In the genomic region with DNA sequence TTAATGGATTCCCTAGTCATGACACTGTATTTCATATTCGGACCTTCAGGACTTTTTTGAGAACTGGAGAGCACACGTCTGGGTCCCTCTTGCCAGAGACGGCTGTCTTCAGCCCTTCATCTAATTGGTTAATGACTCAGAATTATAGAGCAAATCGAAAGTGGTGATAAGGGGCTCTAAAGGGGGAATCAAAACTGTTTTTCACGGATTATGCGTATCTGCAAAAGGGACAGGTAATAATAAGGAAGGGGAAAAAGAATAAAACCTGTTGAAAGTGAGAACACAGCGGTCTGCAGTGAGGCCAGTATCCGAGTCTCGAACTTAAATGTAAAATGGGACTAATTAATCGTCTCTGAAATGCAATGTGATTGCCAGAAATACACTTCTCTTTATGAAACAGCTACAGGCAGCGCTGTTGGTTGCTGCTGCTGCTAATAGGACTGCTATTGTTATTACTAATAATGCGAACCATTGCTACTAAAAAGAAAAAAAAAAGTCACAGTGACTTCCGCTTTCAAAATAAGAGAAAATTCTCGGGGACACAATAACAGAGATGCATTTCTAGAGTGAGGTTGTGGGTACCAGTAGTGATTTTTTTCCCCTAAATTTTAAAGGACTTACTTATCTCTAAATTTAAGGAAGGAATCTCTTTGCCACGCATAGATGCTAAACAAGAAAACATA, we compare ENCODE assay signal across 8 mouse cellular contexts. TPM values are rescaled to one million over a fixed set of nuclear protein-coding genes. Genes with fewer than 3 reads are reported as not detected.
A peak's percentile ranks its signal among the peaks of the same experiment; 100 is the strongest.
DNase-seq lines count a peak whose midpoint lies in the region; ATAC-seq and TF ChIP-seq lines count a peak whose summit lies in the region.

No protein-coding gene starts in this region.

- H3K9ac ChIP-seq in kidney, postnatal 0 days (ENCODE audit: low read depth, low read length), result no peak overlapping the region

- no peak for TF ChIP-seq POLR2A in myocyte (IDR thresholded peaks at IDR 0.05; ENCODE audit: insufficient read length, low read depth)

- no peak overlapping the region for H3K27ac ChIP-seq in kidney, postnatal 0 days

- no peak for TF ChIP-seq CTCF in kidney, postnatal 0 days (IDR thresholded peaks at IDR 0.05; ENCODE audit: low read depth)

- H3K36me3 ChIP-seq in kidney, postnatal 0 days (ENCODE audit: insufficient read depth, low read length), result no peaks in the 10 kb centered on the region
- H3K36me3 ChIP-seq in myocyte (ENCODE audit: control insufficient read depth, insufficient read depth), result no peaks in the 10 kb centered on the region

- no peaks in the 10 kb centered on the region for H3K9me3 ChIP-seq in kidney, postnatal 0 days (replicated peaks; ENCODE audit: low read length)

- peak overlapping the region; percentile 82 for H3K4me2 ChIP-seq in kidney, postnatal 0 days (ENCODE audit: low read length)
- peak overlapping the region; percentile 96 for H3K4me2 ChIP-seq in myocyte (ENCODE audit: low read depth)

- H3K4me1 ChIP-seq in kidney, postnatal 0 days (replicated peaks; ENCODE audit: insufficient read depth, low read length), result no peaks in the 10 kb centered on the region

- no peak for DNase-seq in kidney, postnatal 0 days (ENCODE audit: low spot score)
- DNase-seq in kidney, adult 8-10 months, result no peak
- no peak for DNase-seq in MN1 (ENCODE audit: low spot score)
- no peak for DNase-seq in gastrocnemius, postnatal 4 days (ENCODE audit: low spot score in 2 of 2)
- no peak for DNase-seq in adrenal gland, adult 2 months

- no peak for ATAC-seq in kidney, postnatal 0 days (replicated peaks; ENCODE audit: low FRiP score, low read depth)
- peak; percentile 22; the same call in 1 of the 2 replicates for ATAC-seq in common myeloid progenitor, adult 5-6 weeks (replicated peaks; ENCODE audit: low read depth, poor library complexity, severe bottlenecking)
- peak; percentile 21 for ATAC-seq in inflammation-experienced regulatory T-cells, adult 6 months

- WGBS in kidney, postnatal 0 days, result 8% methylated on average over 15 of the region's 15 CpGs

- H3K79me2 ChIP-seq in myocyte (ENCODE audit: control insufficient read depth, insufficient read depth), result no peaks in the 10 kb centered on the region

- H3K27me3 ChIP-seq in kidney, postnatal 0 days (ENCODE audit: insufficient read depth, low read length), result peaks cover 3% of the 10 kb centered on the region; the same call in 1 of the 2 replicates
- no peaks in the 10 kb centered on the region for H3K27me3 ChIP-seq in myocyte (ENCODE audit: control insufficient read depth, insufficient read depth, insufficient read length)

- peak overlapping the region; percentile 70 for H3K4me3 ChIP-seq in kidney, postnatal 0 days (replicated peaks; ENCODE audit: low read depth, low read length)
- H3K4me3 ChIP-seq in myocyte, result peak overlapping the region; percentile 28

- no peak overlapping the region for H3ac ChIP-seq in myocyte (ENCODE audit: control insufficient read depth, insufficient read length)

TF ChIP-seq in myocyte, 11 proteins besides CTCF, POLR2A, EP300 and RAD21:
- no peak for TF ChIP-seq POLR2AphosphoS2 (IDR thresholded peaks at IDR 0.05; ENCODE audit: insufficient read length, low read depth)
- no peak for TF ChIP-seq REST (IDR thresholded peaks at IDR 0.05; ENCODE audit: insufficient read depth, insufficient read length)
- TF ChIP-seq TCF3 (IDR thresholded peaks at IDR 0.05; ENCODE audit: insufficient read length, low read depth), result no peak
- TF ChIP-seq CEBPB (IDR thresholded peaks at IDR 0.05; ENCODE audit: insufficient read depth, poor library complexity, severe bottlenecking), result no peak

RNA-seq across cellular contexts. Expression of a gene that starts 1.0 kb away (rescaled TPM):
- polyA plus RNA-seq in kidney, postnatal 0 days (2015; fragmentation: Nextera tagmentation; extraction: Ambion mirVana), result 0.45 and 0.55 TPM in 2 replicates
- 0.39 and 0.91 TPM in 2 replicates for total RNA-seq in common myeloid progenitor, adult 5-6 weeks (2017)
- 1 to 10 TPM in 2 of 3 experiments, under 1 TPM in 1; 0.69 to 2.5 (median 1.5) TPM for polyA plus RNA-seq in inflammation-experienced regulatory T-cells, adult 6 months (2017; shearing (Covaris generic))
- polyA plus RNA-seq in myocyte (2012; fragmentation: generic; extraction: Trizol), result 0.12 TPM
- total RNA-seq in gastrocnemius, postnatal 4 days (2021), result under 1 TPM; 0.31 to 0.32 TPM
- 1 to 10 TPM in 1 of 2 experiments, under 1 TPM in 1; 0.98 to 2.4 TPM for total RNA-seq in adrenal gland, adult 2 months (2021)
- polyA plus RNA-seq in adrenal gland, adult 2 months (2012; rRNA removed), result 0.16 and 0.30 TPM in 2 replicates

RNA-seq across cellular contexts. Expression of a gene that starts 7.8 kb away (rescaled TPM):
- not detected in 2 replicates for polyA plus RNA-seq in kidney, postnatal 0 days (2015; fragmentation: Nextera tagmentation; extraction: Ambion mirVana)
- total RNA-seq in common myeloid progenitor, adult 5-6 weeks (2017), result not detected in 2 replicates
- not detected for polyA plus RNA-seq in inflammation-experienced regulatory T-cells, adult 6 months (2017; shearing (Covaris generic))
- polyA plus RNA-seq in myocyte (2012; fragmentation: generic; extraction: Trizol), result not detected
- total RNA-seq in gastrocnemius, postnatal 4 days (2021), result not detected
- not detected for total RNA-seq in adrenal gland, adult 2 months (2021)
- not detected in 2 replicates for polyA plus RNA-seq in adrenal gland, adult 2 months (2012; rRNA removed)
